Mouse (Mus musculus) adrenal gland, adult 8-10 months (tissue): ENCODE data around the gene Hbp1. TPM values are rescaled to one million over a fixed set of nuclear protein-coding genes. Genes with fewer than 3 reads are reported as not detected.

Experiments
- DNase-seq: peaks from one replicate; pipeline ENCODE4 v3.0.0; 2022
- total RNA-seq, 4 experiments: library from RNA; stranded (reverse); gene quantifications; 2 replicates each; pipeline ENCODE4 v1.2.4; 2022

Gene Hbp1
- total RNA-seq = 100 to 1,000 TPM in 1 of 4 experiments, 10 to 100 TPM in 3; 84.3 to 114 (median 91.1) TPM

GRCm38 (mm10) chr12:31949759-31950658, at the start of gene Hbp1:
TSS of gene Hbp1 (minus strand) at chr12:31950535.
- peak; percentile 100 for DNase-seq

DNA sequence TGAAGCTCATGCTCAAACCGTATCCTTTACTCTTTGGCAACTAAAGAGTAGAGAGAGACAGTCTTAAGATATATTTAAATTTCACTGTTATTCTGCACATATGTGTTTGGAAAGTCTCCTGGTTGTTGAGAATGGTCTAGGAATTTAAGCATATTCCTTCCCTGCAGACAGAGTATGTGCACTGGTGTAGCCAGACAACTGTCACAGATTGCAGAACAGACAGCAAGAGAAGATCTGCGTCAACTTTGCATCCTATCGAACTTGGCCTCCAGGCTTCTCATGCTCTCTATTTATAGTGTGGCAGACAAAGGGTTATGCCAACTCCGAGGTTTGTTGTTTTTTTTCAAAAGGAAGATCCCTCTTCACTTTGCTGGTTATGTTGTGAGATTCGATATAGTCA, 48.4 kb upstream of the Hbp1 start:
- DNase-seq = no peak

- no peak for DNase-seq
Observed at GRCm38 (mm10) chr12:31997328-31997878, 47.1 kb upstream of the Hbp1 start.

- DNase-seq = no peak
Observed at GRCm38 (mm10) chr12:31996877-31997276, 46.5 kb upstream of the Hbp1 start.

GRCm38 (mm10) chr12:31990575-31990974, 40.2 kb upstream of the Hbp1 start:
- DNase-seq = no peak

- no peak for DNase-seq
Observed at GRCm38 (mm10) chr12:31989726-31990125, 39.4 kb upstream of the Hbp1 start.

DNA sequence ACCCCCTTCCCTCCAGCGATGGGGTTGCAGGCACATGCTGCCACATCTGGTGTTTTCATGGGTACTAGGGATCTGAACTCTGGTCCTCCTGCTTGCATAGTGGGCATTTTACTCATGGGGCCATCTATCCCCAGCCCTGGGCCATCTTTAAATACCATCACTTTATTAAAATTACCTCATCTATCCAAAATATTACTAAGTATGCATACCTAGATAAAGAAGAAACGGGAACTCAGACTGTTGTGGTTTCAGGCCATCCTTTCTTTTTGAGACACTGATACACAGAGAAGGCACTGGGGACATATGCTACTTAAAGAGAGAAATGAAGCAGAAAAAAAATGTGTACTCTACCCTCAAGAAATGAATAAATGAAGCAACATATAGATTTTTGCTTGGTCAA, 36.1 kb upstream of the Hbp1 start:
- no peak for DNase-seq

- DNase-seq = no peak
Observed at GRCm38 (mm10) chr12:31985738-31986137, 35.4 kb upstream of the Hbp1 start.

GRCm38 (mm10) chr12:31984664-31985063, 34.3 kb upstream of the Hbp1 start:
- DNase-seq = no peak

GRCm38 (mm10) chr12:31984206-31984605, 33.9 kb upstream of the Hbp1 start:
- DNase-seq = no peak

DNA sequence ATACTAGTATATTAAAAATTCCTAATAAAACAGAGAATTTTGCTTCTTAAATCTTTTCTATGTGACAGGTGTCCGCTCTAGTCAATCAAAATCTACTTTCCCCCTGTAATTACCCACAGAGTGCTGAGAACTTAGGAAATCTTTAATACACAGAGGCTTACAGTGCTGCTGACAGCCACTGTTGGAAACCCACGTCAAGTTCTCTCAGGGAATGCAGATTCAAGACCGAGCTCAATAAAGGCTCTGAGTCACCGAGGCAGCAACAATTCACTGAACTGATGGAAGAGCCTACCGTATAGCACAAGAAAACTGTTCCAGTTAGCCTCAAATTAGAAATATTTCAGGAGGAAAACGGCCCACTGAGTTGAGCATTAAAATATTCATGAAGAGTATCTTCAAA, 33.4 kb upstream of the Hbp1 start:
- no peak for DNase-seq

DNA sequence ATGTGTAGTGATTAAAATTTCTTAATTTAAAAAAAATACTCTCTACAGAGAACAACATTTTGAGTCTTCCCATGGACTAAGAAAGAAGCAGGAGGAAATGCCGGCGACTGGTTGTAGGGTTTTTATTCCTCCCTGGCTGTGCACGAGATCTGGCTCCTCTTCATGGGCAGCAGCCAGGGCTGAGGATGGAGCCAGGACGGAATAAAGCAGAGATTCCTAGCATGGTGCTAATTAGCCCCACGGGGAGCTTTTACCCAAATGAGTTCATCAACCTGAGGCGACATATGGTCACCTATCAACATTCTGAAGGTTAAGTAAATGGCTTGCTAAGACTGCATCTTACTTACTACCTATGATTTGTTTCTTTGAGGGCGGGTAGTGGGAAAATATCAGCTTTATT, 32.9 kb upstream of the Hbp1 start:
- DNase-seq = no peak

- DNase-seq = no peak
Observed at GRCm38 (mm10) chr12:31977613-31978195, 27.4 kb upstream of the Hbp1 start.

DNA sequence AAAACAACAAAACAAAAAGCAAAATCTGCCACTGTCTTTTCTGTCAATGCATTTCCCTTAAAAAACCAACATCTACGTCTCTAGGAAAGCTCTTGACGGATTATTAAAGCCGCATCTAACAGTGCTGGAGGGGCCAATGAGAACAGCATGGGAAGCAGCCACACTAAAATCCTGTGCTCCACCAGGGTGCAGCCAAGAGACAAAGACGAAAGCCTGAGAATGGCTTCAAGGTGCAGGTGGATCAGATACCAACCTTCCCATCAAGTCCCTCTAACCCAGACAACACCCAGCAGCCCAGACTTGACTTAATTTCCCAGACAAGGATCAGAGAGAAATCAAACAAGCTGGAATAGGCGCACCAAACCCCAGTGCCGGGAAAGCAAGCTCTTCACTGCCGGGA, 26.2 kb upstream of the Hbp1 start:
- no peak for DNase-seq

DNA sequence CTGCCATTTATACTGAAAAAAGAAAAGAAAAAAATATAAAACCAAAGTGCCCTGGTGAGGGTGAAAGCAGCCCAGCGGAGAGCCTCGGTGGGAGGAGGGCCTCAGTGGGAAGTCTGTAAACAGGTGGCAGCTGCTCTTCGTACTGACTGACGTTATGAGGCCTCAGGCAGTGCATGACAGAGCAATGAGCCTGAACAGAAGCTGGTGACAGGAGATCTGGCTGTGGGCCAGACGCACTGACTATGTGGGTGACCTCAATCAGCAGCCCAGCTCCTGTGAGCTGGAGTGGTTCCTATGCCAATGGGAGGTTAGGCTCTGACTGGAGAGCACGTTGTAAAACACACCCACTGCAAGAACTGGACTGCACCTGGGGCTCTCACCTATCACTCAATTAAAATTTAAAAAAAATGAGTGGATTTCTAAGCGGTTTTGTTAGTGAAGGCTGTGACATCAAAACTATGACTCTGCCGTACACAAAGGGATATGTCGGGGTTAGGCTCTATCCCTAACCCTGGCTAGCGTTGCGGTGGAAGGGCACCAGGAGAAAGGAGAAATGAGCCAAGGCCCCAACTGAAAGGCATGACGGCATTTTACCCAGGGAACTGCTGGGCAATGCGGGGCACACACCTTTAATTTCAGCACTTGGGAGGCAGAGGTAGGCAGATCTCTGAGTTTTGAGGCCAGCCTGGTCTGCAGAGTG, 23.3 kb upstream of the Hbp1 start:
- peak; percentile 91 for DNase-seq

DNA sequence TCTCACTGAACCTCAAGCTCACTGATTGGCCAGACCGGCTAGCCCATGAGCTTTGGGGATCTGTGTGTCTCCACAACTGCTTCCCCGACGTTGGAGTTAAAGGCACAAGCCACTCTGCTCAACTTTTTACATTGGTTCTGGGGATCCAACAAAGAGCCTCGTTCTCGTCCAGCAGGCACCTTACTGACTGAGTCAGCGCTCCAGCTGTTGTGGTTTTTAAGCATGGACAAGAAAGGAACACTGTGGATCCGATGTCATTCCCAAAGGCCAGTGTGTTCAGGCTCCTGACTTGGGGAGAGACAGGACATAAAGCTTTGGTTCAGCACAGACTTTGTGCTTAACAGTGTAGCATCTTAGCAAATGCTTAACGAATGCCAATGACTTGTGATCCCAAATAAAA, 21.2 kb upstream of the Hbp1 start:
- DNase-seq = no peak

DNA sequence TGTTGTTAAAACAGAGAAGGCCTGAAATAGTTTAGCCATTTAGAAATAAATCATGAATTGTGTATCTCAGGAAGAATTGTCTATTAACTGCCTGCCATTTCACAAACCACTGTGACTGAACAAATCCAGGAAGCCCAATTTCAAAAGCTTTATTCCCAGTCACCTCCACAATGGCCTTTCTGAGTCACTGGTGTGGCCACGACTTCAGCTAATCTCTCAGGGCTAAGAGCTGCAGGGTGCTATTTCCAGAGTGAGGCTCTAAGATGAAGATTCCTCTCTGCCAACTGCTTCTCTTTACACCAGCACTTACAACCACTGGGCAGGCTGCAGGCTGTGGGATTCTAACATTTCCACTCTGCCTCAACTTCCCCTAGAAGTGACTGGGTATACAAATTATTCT, 18.8 kb upstream of the Hbp1 start:
- no peak for DNase-seq

- DNase-seq = no peak
Observed at GRCm38 (mm10) chr12:31967536-31967935, 17.2 kb upstream of the Hbp1 start.

DNA sequence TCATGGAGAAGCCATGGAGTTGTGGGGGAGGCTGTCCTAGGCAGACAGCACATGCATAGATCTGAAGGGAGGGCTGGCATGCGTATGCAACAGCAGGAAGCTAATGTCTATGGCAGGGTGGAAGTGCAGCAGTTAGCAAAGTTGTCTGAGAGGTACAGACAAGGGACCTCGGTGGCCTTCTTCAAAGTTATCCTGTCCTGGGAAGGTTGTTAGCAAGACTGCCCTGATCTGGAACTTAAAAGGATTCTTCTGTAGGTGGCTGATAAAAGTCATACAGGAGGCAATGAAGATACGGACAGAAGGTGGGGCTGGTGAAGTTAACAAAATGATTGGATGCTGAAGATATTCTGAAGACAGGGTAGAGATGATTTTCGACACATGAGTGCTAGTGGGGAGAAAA, 16.1 kb upstream of the Hbp1 start:
- no peak for DNase-seq

- no peak for DNase-seq
Observed at GRCm38 (mm10) chr12:31965517-31966212, 15.3 kb upstream of the Hbp1 start.

GRCm38 (mm10) chr12:31964074-31964473, 13.7 kb upstream of the Hbp1 start:
- no peak for DNase-seq

DNA sequence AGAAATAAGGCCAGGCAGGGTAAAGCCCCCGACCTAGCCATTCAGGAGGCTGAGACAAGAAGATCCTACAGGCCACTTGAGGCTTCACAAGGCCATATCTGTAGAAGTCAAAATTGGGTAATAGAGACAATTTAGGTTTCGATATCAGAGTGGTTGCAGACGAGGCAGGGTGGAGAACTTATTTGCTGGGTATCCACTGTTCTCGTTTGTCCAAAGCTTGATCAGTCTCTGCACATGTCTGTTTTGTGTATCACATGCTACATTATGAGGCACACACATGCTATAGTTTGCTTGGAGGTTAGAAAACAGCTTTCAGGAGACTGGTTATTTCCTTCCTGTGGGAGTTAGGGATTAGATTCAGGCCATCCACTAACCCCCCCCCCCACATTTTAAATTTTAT, 5.5 kb upstream of the Hbp1 start:
- no peak for DNase-seq

GRCm38 (mm10) chr12:31950659-31951031, 310 bp upstream of the Hbp1 start:
- no peak for DNase-seq
